Mouse (Mus musculus) cerebellum, adult 11 months (tissue): ENCODE measurements at regions not wholly inside any gene's neighbourhood (a gene's known extent, or its start where the extent isn't known, plus 50 kb on each side); places are given as distances from the start of the nearest gene placed in this dataset.

Experiments
- DNase-seq: peaks from one replicate; pipeline ENCODE4 v3.0.0; 2022

GRCm38 (mm10) chr10:98043873-98044272 lies 317.3 kb upstream of the C030005K15Rik start:
- DNase-seq, result no peak

- DNase-seq, result no peak
Measured at GRCm38 (mm10) chr10:98044579-98044978, 318.0 kb upstream of the C030005K15Rik start.

- no peak for DNase-seq
Measured at GRCm38 (mm10) chr10:98073432-98073831, 346.9 kb upstream of the C030005K15Rik start.

- DNase-seq, result no peak
Measured at GRCm38 (mm10) chr10:98084881-98085280, 358.3 kb upstream of the C030005K15Rik start.

GRCm38 (mm10) chr10:98116296-98116695 lies 389.7 kb upstream of the C030005K15Rik start:
- DNase-seq, result no peak

- DNase-seq, result no peak
Measured at GRCm38 (mm10) chr10:98125713-98126112, 399.2 kb upstream of the C030005K15Rik start.

- no peak for DNase-seq
Measured at GRCm38 (mm10) chr10:98135026-98135425, 408.5 kb upstream of the C030005K15Rik start.

- DNase-seq, result no peak
Measured at GRCm38 (mm10) chr10:98145773-98146172, 419.2 kb upstream of the C030005K15Rik start.

- DNase-seq, result no peak
Measured at GRCm38 (mm10) chr10:98146998-98147863, 420.7 kb upstream of the C030005K15Rik start.

GRCm38 (mm10) chr10:98155982-98156381 lies 429.4 kb upstream of the C030005K15Rik start:
- DNase-seq, result no peak

- DNase-seq, result no peak
Measured at GRCm38 (mm10) chr10:98185666-98186065, 459.1 kb upstream of the C030005K15Rik start.

GRCm38 (mm10) chr10:98196852-98197251 lies 470.3 kb upstream of the C030005K15Rik start:
- DNase-seq, result no peak

GRCm38 (mm10) chr10:98210246-98210645 lies 483.7 kb upstream of the C030005K15Rik start:
- no peak for DNase-seq

GRCm38 (mm10) chr10:98212876-98213587 lies 486.5 kb upstream of the C030005K15Rik start:
- DNase-seq, result no peak

- DNase-seq, result no peak
Measured at GRCm38 (mm10) chr10:98231017-98231416, 504.5 kb upstream of the C030005K15Rik start.

- DNase-seq, result no peak
Measured at GRCm38 (mm10) chr10:98231705-98232235, 505.2 kb upstream of the C030005K15Rik start.

GRCm38 (mm10) chr10:98248311-98248710 lies 521.8 kb upstream of the C030005K15Rik start:
- DNase-seq, result no peak

GRCm38 (mm10) chr10:98257980-98258707 lies 531.6 kb upstream of the C030005K15Rik start:
- no peak for DNase-seq

- no peak for DNase-seq
Measured at GRCm38 (mm10) chr10:98259283-98259682, 532.7 kb upstream of the C030005K15Rik start.

- DNase-seq, result no peak
Measured at GRCm38 (mm10) chr10:98268511-98268910, 542.0 kb upstream of the C030005K15Rik start.

GRCm38 (mm10) chr10:98291617-98292016 lies 565.1 kb upstream of the C030005K15Rik start:
- no peak for DNase-seq

- no peak for DNase-seq
Measured at GRCm38 (mm10) chr10:98292140-98292539, 565.6 kb upstream of the C030005K15Rik start.

GRCm38 (mm10) chr10:98305667-98306066 lies 579.1 kb upstream of the C030005K15Rik start:
- no peak for DNase-seq
